Mouse (Mus musculus): Measurements from ENCODE around the gene Six1.

GRCm38 (mm10) chr12:73087086-73087485 is 33.4 kb upstream of the Six1 start:
- no peak for TF ChIP-seq CTCF (IDR thresholded peaks at IDR 0.05)
- TF ChIP-seq POLR2A (IDR thresholded peaks at IDR 0.05; ENCODE audit: insufficient read depth, low read depth, low read length): no peak
